Mouse (Mus musculus): ENCODE measurements around the gene Gm156.

- TF ChIP-seq ZNF384 (IDR thresholded peaks at IDR 0.05; ENCODE audit: low read depth, low read length) (no peak), HCFC1 (IDR thresholded peaks at IDR 0.05; ENCODE audit: borderline replicate concordance, insufficient read depth, low read length) (no peak)
These were observed 36.9 kb downstream of the Gm156 start for GRCm38 (mm10) chr6:129747016-129747653.
